Mouse (Mus musculus) hindlimb bud, embryonic 11.5 days (tissue): ENCODE results near the gene Porcn.

ENCODE experiments used
- DNase-seq: peaks from one replicate; pipeline ENCODE4 v3.0.0-alpha.2; 2012; ENCODE audit warnings: low read depth, low spot score; ENCODE audit errors: extremely low spot score

Porcn gene

DNA sequence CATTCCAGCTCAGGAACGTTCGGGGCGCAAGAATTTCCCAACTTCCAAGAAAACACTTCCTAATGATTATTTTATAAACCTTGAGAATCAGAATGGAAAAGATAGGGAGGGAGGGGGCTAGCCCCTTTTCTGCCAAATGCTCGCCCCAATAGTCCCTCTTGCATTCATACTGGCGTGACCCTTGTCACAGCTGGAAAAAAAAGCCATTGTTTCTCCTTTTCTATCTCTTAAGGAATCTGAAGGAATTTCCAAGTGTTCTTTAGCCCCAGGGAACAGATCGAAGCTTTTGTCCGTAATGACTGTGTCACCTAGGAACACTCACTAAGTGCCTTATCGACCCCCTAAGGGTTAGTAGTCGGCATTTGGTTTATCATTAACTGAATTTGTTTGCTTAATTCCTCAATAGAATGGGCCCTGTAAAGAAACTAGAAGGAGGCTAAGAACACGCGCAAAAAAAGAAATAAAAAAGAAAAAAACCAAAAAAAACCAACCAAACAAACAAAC is 421 bp upstream of the Porcn start:
- DNase-seq = no peak

DNA sequence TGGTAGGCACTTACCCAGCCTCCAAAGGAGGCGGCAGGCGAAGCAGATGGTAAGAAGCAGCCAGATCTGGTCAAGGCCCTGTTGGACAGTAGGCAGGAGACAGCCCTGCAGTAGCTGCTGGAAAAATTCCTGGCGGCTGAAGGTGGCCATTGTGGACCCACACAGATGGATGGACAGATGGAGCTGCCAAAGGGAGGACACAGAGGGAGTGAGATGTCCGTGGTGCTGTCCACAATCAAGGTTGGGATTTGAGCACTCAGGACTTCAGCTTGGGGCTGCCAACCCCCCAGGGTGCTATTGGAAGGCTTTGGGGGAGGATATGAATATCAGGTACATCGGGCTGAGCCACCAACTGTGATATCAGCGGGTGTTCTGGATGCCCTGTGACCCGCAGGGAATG is 774 bp downstream of the Porcn start:
- DNase-seq = no peak

DNA sequence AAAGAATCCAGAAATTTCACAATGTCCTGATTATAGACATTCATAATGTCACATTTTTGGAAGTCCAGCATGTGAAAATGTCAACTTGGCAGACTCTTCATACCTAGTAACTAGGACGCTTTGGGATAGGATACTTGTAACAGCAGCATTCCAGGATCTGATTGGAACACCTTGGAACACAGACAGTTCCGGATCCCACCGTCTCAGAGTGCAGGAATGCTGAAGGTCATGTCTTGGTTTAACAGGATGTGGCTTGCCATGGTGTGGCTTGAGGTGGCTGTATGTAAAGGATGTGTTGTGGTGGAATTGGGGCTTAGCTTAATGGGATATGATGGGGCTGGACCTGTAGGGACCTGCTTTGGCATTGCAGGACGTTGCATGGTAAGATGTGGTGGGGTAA is 1.2 kb downstream of the Porcn start:
- no peak for DNase-seq

DNA sequence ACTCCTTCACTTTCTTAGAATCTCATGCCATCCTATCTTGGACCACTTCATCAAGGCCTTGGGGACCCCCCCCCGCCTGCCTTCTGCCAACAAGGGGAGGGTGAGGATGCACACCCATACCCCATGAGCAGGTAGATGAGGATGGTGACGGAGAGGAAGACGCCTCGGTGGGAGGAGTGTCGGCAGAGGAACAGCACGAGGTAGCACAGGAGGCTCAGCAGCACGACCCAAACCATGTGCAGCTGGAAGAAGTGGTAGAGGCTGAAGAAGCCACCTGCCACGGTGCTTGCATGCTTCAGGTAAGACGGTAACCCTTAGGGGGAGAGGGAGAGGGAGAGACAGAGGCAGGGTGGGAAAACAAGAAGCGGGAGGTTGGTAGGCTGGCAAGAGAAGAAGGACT is 2.2 kb downstream of the Porcn start:
- no peak for DNase-seq

DNA sequence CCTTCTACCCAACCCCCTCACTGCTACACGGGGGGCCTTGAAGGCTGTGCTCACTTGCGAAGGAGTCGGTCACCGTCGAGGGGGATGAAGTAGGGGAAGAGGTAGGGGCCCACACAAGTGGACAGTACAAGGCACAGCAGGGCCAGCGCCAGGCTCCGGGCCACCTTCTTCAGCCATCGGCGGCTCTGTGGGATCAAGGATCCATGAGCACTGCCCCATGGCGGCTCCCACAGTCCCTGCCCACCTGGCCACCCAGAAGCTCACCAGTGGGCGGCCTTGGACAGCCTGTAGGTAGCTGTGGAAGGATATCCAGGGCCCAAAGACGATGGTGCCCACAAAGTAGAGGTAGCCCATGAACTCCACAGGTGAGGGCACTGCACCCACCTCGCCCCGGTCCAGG is 3.2 kb downstream of the Porcn start:
- no peak for DNase-seq

DNA sequence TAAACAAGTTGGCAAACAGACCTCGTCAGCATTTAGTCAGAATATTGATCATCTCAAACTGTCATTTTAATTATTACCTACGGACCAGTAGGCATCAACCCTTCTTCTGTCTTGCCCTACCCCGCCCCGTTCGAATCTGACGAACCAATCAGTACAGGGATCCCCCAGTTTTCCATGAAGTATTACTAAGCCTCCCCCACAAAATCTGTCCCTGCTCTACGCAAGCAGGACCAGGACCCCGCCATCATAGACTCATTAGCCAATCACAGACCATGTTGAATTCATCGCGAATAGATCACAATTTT is 13.0 kb downstream of the Porcn start, which contains the start of gene Ebp:
Gene Ebp, minus strand, starts transcription at position 94 of the 305 bp plus-strand sequence.
- no peak for DNase-seq

DNA sequence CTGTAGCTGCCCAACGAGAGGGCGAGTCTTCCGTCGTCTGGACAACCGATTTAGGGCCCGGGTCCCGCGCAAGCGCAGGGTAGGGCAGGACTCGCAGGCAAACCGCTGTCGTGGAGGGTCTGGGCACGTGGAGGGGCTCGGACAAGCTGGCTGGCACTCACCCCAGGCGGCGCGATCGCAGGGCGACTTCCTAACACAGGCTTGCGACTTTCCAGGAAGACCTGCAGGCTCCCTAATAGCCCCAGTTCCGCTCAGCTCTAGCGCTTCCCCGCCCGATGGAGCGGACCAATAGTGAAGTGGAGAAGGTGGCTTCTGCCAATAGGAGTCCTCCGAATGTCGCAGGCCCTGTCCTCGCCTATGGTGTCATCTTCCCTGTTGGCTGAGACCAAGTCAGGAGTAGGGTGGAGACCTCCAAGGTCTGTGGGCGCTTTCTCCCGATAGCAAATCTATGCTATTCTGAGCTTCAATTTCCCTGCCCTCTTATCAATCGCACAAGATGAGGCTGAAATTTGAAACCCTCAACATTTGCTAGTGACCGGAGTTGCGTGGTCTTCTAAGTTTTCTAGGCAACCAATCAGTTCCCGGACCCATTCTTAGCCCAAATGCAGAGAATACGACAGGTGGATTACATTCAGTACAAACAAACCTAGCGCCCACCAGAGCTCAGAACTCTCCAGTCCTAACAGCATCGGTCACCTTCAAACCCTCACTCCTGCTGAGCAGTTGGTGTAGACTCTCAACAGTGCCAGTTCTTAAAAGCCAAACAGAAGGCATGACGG is 13.5 kb downstream of the Porcn start:
- DNase-seq = no peak

DNA sequence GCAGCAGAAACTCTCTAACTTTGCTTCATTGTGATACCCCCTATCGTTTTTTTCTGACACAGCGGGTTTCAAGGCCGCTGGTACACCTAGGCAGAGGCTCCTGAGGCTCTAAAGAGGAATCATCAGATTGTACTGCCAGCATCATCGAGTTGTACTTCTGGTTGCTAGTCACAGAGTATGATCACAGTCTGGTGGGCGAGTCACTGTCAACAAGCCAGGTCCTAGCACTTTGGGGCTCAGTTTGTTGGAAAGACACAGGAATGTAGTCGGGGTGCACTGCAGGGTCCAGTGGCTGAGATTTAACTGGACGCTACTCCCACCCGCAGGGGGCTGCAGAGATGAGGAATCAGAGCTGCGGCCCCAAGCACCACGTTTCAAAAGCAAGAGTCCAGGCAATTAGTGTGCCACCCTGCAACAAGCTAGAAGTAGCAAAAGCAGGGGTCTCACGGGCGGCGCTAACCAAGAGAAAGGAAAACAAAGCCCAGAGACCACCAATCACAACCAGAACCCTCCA is 14.1 kb downstream of the Porcn start:
- no peak for DNase-seq

DNA sequence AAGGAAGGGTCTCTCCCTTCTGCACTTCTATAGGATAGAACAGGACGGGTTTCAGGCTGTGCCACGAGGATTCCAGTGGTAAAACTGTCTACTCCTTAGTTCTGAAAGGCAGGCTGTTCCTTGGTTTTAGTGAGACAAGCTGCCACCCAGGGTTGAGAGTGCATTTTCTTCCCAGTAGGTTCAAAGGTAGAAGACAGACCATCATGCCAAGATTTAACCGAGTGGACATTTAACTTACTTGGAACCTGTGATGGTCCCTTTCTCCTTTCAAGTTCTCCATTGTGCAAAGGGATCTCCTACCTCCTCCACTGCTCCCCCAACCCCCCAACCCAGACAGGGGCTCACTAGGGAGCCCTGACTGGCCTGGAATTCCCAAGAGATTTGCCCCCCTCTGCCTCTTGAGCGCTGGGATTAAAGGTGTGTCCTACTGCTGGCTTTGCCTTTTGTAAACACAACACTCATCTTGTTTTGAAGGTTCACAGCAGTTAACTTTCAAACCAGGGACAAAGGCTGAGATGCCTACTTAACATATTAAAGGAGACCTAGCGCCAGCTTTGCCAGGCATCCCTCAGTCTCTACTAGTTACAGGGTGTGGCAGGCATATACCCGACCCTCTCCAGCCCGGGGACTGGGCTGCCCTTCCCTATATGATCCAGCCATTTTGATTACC is 23.3 kb downstream of the Porcn start:
- no peak for DNase-seq

DNA sequence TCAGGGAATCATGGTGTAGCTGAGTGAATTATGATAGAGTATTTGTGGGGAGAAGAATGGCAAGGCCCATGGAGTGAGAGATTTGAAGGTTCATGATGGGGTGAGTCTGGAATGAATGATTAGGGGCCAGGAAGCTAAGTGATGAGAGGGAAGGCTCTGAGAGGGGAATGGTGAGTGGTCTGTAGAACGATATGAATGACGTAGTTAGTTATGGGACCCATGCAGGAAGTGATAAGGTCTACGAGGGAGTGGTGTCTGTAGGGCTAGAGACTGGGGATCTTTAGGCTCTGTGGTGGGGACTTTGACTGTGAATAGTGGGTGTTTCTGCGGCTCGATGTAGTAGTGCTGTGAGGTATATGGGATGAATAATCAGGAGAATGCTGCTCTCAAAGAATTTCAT is 26.7 kb downstream of the Porcn start:
- no peak for DNase-seq

DNA sequence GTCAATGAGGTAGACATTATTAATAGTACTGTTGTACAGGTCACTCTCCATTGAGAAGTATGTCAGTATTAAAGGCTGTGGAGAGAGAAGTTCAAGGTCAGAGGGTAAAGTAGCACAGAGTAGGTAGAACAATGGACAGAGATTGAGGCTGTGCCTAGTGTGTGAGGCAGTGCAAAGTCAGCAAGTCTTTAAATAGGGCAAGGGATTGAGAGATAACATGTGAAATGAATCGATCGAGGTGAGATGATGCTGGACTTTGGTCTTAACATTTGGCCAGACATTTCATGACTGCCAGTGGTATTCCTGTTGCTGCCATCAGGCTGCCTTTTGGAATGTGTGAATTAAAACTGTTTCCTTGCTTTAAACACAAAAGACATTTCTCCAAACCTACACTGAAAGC is 27.5 kb downstream of the Porcn start:
- no peak for DNase-seq

DNA sequence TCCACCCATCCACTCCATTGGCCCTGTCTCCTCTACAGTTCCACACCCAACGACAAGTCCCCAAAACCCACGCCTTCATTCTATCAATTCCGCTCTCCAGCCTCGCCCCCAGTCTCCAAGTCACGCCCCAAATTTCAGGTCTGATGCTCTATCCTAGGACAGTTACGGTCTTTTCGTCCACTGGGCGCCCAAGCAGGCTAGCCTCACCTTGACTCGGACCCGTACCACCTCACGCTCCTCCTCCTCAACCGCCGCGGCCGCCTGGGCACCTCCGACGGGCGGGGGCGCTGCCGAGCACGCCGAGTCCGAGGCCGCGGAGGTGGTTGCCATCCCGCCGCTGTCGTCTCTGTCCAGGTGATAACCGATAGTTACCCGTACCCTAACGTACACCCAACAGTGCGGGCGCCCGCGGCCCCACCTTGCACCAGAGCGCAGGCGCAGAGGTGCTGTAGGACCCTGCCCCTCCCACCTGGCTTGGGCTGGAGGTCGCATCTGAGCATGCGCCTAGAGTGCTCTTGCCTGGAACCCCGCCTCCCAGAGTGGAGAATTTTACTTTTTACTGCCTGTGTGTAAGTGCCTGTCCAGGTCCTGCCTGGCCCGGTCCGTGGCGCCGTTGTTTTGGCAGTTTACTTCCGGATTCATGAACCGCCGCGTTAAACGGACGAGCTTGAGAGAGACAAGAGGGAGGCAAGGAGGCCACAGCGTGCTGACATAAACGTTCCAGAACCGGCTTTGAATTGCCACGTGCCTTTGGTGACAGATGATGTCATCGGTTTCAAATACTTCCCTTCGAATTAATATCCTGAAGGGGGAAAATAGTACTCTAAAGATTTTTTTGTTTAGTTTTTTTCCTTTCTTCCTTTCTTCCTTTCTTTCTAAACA is 30.6 kb downstream of the Porcn start, which contains the start of gene Tbc1d25:
Gene Tbc1d25, minus strand, starts transcription at position 678 of the 882 bp plus-strand sequence.
- DNase-seq = no peak

DNA sequence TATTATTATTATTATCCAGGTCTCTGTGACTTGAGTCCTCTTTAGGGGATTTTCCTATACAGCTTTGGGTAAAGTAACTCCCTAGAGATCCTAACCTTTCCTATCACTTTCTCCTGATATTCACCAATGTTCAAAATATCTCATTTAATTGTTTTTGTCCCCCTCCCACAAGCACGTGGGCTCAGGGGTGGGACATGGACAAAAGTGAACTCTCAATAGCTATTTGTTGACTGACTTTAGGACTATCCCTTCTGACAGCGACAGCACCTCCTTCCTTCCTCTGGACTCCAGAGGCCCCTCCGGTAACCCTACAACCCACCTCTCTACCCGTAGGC is 31.2 kb downstream of the Porcn start:
- DNase-seq = no peak

DNA sequence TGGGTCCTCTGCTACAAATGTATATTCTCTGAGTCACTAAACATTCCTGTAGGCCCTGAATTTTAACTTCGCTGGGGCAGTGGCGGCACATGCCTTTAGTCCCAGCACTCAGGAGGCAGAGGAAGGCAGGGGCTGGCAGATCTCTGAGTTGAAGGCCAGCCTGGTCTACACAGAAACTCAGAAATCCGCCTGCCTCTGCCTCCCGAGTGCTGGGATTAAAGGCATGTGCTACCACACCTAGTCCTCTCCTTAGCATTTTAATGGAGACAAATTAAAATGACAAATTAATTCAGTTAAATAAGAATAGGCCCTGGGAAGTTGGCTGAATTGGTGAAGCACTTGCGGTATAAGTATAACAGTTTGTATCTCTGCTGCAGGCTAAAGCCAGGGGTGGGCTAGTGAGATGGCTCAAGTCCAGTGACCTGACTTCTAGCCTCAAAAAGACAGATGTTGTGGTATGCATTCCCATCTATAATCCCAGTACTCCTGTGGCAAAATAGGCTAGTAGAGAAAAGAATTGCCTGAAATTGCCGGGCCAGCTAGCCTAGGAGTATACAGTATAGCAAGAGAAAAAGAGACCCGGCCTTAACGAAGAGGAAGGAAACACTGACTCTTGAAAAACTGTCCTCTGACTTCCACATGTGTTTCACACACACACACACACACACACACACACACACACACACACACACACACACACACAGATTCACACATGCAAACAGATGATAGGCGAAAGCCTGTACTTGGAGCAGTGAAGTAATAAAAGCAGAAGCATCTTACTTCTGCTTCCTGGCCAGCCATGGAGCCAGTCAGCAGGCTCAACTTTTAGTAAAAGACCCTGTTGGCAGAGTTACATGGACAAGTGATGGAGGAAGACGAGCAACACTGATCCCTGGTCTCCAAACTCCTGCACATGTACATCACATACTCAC is 38.3 kb downstream of the Porcn start:
- no peak for DNase-seq

DNA sequence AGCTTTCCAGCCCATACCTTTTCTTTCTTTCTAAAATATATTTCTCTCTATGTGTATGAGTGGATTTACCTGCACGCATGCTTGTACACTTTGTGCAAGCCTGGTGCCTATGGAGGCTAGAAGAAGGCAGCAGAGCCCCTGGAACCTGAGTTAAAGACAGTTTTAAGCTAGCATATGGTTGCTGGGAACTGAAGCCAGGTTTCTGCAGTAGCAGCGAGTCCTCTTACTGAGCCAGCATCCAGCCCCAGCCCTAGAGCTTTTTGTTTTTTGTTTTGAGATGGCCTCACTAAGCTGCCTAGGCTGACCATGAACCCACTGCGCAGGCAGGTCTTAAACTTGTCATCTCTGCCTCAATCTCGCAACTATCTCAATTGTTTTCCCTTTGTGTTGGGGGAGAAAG is 41.9 kb downstream of the Porcn start:
- DNase-seq = no peak

DNA sequence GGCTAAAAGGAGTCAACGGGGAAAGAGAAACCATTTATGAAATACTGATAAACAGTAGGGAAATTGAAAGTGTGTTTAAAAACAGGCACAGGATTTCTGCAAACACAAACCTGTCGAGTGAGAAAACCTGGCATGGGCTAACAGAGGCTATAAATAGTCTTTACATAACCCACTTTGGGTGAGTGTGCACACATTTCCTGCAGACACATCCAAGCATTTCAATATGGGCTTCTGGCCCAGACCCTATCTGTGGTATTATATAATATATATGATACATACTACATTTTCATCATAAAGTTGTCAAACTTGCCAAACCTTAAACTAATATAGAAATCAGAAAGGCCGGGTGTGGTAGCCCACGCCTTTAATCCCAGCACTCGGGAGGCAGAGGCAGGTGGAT is 43.2 kb downstream of the Porcn start:
- DNase-seq = no peak

DNA sequence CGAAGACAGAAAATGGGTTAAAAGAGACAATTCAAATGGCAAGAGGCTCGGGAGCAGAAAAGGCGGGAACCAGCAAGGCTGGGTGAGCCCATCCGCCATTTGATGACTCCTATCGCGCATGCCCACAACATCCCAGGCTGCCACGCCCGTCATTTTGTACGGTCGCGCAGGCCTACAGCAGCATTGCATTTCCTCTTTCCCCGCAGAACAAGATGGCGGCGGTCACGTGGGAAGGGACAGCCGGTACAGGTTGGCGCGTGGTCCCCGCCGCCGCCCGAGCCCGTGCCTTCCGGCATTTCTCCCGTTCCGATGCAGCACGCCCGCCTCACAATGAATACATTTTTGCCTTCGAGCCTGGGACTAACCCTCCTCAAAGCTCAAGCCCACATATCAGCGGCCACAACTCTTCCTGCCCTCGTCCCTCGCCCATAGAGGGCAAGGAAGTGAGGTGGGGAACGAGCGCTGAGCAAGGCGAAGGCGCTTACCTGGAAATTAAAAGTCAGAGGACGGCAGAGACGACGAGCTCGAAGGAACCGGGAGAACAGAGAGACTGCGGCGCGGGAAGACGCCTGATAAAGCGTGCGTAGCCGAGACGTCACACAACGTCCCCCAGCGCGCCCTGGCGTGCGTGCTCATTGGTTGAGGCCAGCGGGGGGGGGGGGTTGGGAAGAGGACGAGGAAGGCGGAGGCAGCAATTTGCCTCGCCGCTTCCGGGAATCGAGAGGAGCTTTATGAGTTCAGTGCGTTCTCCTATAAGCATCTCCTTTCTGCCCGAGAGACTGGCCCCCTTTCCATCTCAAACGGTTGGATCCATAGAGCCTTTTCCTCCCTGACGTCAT is 61.0 kb downstream of the Porcn start, which contains the start of gene Rbm3:
Gene Rbm3, minus strand, starts transcription at position 728 of the 839 bp plus-strand sequence.
- DNase-seq = peak; percentile 62
